Mouse (Mus musculus): Measurements from ENCODE around the gene Rbfox3. TPM values are rescaled to one million over a fixed set of nuclear protein-coding genes. Genes with fewer than 3 reads are reported as not detected.

The Rbfox3 gene
- polyA plus RNA-seq, 1 experiment from 2014 or later = 55.2 TPM

DNA sequence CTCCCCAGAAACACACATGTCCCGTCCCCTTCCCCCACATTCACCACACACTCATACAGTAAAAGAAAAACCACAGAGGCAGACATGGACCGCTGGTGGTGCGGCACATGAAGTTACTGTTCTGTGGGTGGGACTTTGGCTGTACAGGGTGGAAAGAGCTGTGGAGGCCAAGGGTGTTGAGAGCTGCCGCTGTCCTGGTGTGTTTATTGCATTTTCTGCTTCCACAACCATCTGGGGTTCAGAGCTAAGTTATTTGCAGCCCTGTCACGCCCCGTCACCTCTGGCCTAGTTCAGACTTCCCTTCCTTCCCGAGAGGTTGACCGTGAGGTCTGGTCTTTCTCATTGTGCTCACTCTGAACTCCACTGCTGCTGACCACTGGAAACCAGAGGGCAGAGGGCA, 452.3 kb downstream of the Rbfox3 start:
- Histone ChIP-seq H3K27me3 (0 out of 2 replicates have a peak, but pooled peaks cover 2% of the 10 kb centered on the region), H3K4me1 (replicated peaks) (peaks cover 8% of the 10 kb centered on the region; the same call in 1 of the 2 replicates), H3K27ac (no peak overlapping the region), H3K9me3 (no peaks in the 10 kb centered on the region), H3K9ac (no peak overlapping the region), H3K4me2 (no peak overlapping the region), H3K36me3 (no peaks in the 10 kb centered on the region), H3K4me3 (no peak overlapping the region)
- WGBS = 63% methylated on average over 8 of the region's 8 CpGs
- no peak for ATAC-seq (ENCODE audit: low FRiP score)

GRCm38 (mm10) chr11:118456937-118457336, 454.5 kb downstream of the Rbfox3 start:
- H3K9ac ChIP-seq = no peak overlapping the region; the same call in 1 of the 2 replicates
- H3K4me3 ChIP-seq = no peak overlapping the region
- H3K4me2 ChIP-seq = no peak overlapping the region
- 0 out of 2 replicates have a peak, but pooled peaks cover 2% of the 10 kb centered on the region for H3K27me3 ChIP-seq
- no peaks in the 10 kb centered on the region for H3K36me3 ChIP-seq
- no peak overlapping the region for H3K27ac ChIP-seq
- H3K9me3 ChIP-seq = no peaks in the 10 kb centered on the region
- 81% methylated on average over 11 of the region's 11 CpGs for WGBS
- H3K4me1 ChIP-seq (replicated peaks) = peaks cover 3% of the 10 kb centered on the region; the same call in 1 of the 2 replicates
- ATAC-seq (ENCODE audit: low FRiP score) = no peak

DNA sequence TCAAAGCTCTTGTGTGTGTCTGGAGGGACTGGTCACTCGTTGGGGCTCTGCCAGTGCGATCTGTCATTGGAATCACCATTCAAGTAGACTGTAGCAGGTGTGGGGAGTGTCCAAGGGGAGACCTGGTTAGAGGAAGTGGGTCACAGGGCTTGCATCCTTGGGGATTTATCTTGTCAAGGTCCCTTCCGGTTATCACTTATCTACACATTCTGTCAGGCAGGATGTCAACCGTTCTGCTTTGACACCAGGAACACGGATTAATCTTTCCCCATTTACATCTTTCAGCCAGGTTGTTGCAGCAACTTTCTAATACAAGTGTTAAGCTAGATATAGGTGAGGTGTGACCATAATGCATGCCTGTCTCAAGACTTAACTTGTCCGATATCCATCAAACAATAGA, 455.6 kb downstream of the Rbfox3 start:
- H3K27ac ChIP-seq = no peak overlapping the region
- no peak overlapping the region for H3K9ac ChIP-seq
- no peak overlapping the region for H3K4me2 ChIP-seq
- 0 out of 2 replicates have a peak, but pooled peaks cover 2% of the 10 kb centered on the region for H3K27me3 ChIP-seq
- H3K4me3 ChIP-seq = no peak overlapping the region
- no peaks in the 10 kb centered on the region for H3K9me3 ChIP-seq
- no peaks in the 10 kb centered on the region for H3K36me3 ChIP-seq
- 85% methylated on average over 6 of the region's 6 CpGs for WGBS
- H3K4me1 ChIP-seq (replicated peaks) = peaks cover 3% of the 10 kb centered on the region; the same call in 1 of the 2 replicates
- ATAC-seq (ENCODE audit: low FRiP score) = no peak

DNA sequence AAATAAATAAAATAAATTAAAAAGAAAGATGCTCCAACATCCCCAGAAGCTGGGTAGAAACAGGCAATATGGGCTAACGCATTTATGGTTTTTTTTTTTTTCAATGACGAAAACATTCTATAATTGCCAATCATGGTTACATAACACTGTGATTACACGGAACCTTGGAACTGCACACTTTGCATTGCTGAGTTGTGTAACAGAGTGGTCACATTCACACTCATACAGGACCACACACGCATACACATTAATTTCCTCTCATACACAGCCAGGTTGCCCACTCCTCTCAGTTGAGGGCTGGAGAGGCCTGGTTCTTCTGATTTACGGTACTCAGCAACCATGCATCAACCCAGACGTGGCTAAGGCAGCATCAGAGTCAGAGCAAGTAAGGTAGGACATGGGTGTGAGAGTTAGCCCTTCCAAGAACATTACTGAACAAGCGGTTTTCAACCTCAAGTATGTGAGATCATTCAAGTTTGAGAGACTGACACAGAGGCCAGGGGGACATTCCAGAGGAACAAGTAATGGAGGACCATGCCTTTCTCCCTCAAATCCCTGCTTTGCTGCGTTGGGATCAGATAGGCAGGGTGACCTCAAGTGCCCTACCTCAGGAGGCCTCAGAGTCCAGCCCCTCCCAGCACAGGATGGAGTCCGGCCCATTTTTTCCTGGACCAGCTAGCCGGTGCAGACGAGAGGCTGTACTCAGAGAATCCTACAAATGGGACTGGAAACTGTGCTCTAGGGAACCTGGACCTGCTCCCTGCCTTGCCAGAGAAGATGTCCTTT, 457.3 kb downstream of the Rbfox3 start:
- H3K9me3 ChIP-seq = no peaks in the 10 kb centered on the region
- 73% methylated on average over 11 of the region's 11 CpGs for WGBS
- no peak overlapping the region for H3K4me3 ChIP-seq
- peaks cover 3% of the 10 kb centered on the region; the same call in 1 of the 2 replicates for H3K4me1 ChIP-seq (replicated peaks)
- no peak overlapping the region for H3K27ac ChIP-seq
- no peak overlapping the region for H3K9ac ChIP-seq
- no peak overlapping the region for H3K4me2 ChIP-seq
- no peak for ATAC-seq (ENCODE audit: low FRiP score)
- H3K36me3 ChIP-seq = no peaks in the 10 kb centered on the region
- H3K27me3 ChIP-seq = 0 out of 2 replicates have a peak, but pooled peaks cover 2% of the 10 kb centered on the region

DNA sequence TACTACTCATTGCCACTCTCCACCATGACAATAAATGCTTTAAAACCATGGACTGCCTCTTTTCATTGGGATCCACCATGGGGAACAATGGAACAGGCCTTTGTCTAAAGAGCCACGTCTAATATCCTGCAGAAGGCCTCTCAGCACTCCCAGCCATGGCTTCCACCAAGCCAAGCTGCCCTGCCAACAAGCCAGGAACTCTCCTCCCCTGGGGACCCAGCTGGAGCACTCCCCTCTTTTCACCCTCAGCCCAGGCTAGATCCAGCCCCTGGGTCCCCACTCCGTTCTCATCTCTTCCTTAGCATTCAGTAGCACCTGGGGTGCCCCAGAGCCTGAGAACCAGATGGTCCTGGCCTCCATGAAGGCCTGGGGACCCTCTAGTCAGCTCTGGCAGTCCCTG, 458.4 kb downstream of the Rbfox3 start:
- Histone ChIP-seq H3K4me2 (no peak overlapping the region), H3K9ac (no peak overlapping the region), H3K27me3 (0 out of 2 replicates have a peak, but pooled peaks cover 7% of the 10 kb centered on the region), H3K4me3 (no peak overlapping the region), H3K27ac (no peak overlapping the region), H3K4me1 (replicated peaks) (peaks cover 3% of the 10 kb centered on the region; the same call in 1 of the 2 replicates), H3K9me3 (no peaks in the 10 kb centered on the region), H3K36me3 (no peaks in the 10 kb centered on the region)
- no peak for ATAC-seq (ENCODE audit: low FRiP score)
- 73% methylated on average over 2 of the region's 2 CpGs for WGBS

DNA sequence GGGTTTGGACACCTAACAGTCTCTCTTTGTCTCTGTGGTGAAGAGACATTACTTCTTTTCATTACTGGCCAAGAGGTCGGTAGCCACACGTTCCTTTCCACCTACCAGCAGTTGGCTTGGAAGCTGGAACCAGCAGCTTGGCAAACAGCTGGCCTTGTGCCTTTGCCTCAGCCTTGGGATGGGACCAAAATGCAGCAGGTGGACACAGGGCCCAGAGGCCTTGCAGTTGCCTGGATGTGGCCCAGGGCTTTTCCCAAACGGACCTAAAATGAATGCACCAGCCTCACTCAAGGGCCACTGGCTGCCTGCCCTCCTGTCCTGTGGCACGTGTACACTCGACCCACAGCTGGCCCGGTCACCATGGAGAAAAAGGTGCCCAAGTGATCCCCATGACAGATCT, 460.2 kb downstream of the Rbfox3 start:
- H3K4me3 ChIP-seq = no peak overlapping the region
- no peak for ATAC-seq (ENCODE audit: low FRiP score)
- no peak overlapping the region for H3K27ac ChIP-seq
- no peaks in the 10 kb centered on the region for H3K9me3 ChIP-seq
- no peak overlapping the region for H3K9ac ChIP-seq
- H3K27me3 ChIP-seq = 0 out of 2 replicates have a peak, but pooled peaks cover 5% of the 10 kb centered on the region
- H3K4me1 ChIP-seq (replicated peaks) = peaks cover 3% of the 10 kb centered on the region; the same call in 1 of the 2 replicates
- no peak overlapping the region for H3K4me2 ChIP-seq
- 82% methylated on average over 6 of the region's 6 CpGs for whole genome bisulfite sequencing
- H3K36me3 ChIP-seq = no peaks in the 10 kb centered on the region

DNA sequence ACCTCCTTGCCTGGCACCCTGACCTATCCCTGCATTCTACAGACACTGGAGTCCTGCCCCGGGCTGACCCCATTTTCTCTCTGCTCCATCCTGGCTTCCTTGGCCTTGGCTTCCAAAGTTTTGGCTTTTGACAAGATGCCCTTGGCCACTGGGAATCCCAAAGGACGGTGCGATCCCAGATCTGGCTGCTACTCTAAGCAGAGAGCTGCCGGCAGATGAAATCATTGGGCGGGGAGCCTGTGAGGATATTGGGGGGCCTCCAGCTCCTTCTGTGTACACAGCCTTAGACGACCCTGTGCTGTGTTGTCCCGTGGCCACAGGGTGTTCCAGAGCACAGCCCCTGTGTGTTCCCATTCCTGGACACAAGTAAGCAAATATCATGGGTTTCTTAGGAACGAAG, 463.0 kb downstream of the Rbfox3 start:
- no peaks in the 10 kb centered on the region for H3K36me3 ChIP-seq
- no peak overlapping the region for H3K27ac ChIP-seq
- no peak for ATAC-seq (ENCODE audit: low FRiP score)
- H3K9ac ChIP-seq = no peak overlapping the region
- WGBS = 87% methylated on average over 8 of the region's 8 CpGs
- H3K27me3 ChIP-seq = peaks cover 20% of the 10 kb centered on the region
- H3K4me3 ChIP-seq = no peak overlapping the region
- H3K9me3 ChIP-seq = no peaks in the 10 kb centered on the region
- no peak overlapping the region for H3K4me2 ChIP-seq
- no peaks in the 10 kb centered on the region for H3K4me1 ChIP-seq (replicated peaks)

DNA sequence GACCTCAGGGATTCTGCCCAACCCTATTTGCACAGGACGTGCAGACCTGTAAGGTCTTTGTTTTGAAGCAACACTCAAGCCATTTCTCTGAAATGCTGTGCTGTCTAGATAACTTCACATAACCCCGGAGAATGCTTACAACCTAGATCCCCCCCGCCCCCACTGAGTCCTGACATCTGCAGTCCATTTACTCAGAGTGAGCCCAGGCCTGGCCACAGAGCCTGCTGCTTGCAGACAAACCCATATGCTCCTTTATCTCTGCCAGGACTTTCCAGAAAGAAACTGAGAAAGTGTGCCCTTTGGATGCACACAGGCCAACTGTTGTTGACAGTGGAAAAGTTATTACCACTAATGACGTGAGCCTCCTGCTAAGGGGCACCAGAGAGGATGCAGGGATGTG, 464.1 kb downstream of the Rbfox3 start:
- no peaks in the 10 kb centered on the region; the same call in 1 of the 2 replicates for H3K4me1 ChIP-seq (replicated peaks)
- no peak overlapping the region for H3K27ac ChIP-seq
- peaks cover 20% of the 10 kb centered on the region for H3K27me3 ChIP-seq
- H3K36me3 ChIP-seq = no peaks in the 10 kb centered on the region
- no peak for ATAC-seq (ENCODE audit: low FRiP score)
- 67% methylated on average over 4 of the region's 4 CpGs for WGBS
- no peak overlapping the region for H3K4me2 ChIP-seq
- H3K4me3 ChIP-seq = no peak overlapping the region
- H3K9me3 ChIP-seq = no peaks in the 10 kb centered on the region
- no peak overlapping the region; the same call in 1 of the 2 replicates for H3K9ac ChIP-seq

GRCm38 (mm10) chr11:118445843-118446242, 465.6 kb downstream of the Rbfox3 start:
- peaks cover 4% of the 10 kb centered on the region for H3K4me1 ChIP-seq (replicated peaks)
- no peak overlapping the region for H3K4me3 ChIP-seq
- WGBS = 18% methylated on average over 3 of the region's 3 CpGs

DNA sequence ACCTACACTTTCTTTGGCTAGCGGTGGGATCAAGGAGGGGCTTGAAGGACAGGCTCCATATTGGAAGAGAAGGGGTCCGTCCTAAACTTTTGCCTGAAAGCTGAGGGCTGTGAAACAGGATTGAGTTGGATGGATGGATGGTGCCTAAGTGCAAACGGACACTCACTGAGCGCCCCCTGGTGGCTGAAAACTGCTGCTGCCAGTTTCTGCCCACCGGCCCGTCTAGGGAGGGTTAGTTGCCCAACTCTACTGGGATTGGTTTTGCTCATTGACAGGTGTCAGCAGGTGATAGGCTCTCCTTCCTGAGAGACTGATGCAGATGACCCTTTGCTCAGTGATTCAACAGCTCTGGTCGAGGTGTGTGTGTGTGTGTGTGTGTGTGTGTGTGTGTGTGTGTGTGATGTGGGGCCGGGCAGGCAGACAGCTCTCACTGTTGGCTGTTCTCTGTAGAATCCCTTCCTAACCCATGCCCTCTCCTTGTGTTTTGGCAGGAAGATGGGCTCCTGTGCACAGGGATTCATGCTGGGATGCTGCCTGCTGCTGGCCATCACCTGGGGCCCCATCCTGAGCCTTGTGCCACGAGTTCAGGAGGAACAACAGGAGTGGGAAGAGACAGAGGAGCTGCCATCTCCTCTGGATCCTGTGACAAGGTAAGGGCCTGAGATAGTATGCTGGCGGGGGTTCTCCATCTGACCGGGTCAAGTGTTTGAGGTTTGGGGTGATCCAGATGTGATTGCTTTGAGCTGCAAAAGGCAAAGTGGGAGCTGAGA, 468.0 kb downstream of the Rbfox3 start:
- no peaks in the 10 kb centered on the region for H3K36me3 ChIP-seq
- H3K27me3 ChIP-seq = peaks cover 19% of the 10 kb centered on the region
- H3K9me3 ChIP-seq = no peaks in the 10 kb centered on the region
- WGBS = 33% methylated on average over 11 of the region's 11 CpGs
- H3K27ac ChIP-seq = no peak overlapping the region
- no peak overlapping the region for H3K9ac ChIP-seq
- H3K4me2 ChIP-seq = no peak overlapping the region
- ATAC-seq (ENCODE audit: low FRiP score) = no peak
- H3K4me3 ChIP-seq = no peak overlapping the region
- peaks cover 24% of the 10 kb centered on the region for H3K4me1 ChIP-seq (replicated peaks)

More at GRCm38 (mm10) chr11:118445843-118446242, 465.6 kb downstream of the Rbfox3 start:
- Histone ChIP-seq H3K27ac (no peak overlapping the region), H3K9ac (no peak overlapping the region), H3K27me3 (peaks cover 20% of the 10 kb centered on the region), H3K36me3 (no peaks in the 10 kb centered on the region), H3K4me2 (no peak overlapping the region), H3K9me3 (no peaks in the 10 kb centered on the region)
- ATAC-seq (ENCODE audit: low FRiP score) = peak; percentile 26; the same call in 1 of the 2 replicates

DNA sequence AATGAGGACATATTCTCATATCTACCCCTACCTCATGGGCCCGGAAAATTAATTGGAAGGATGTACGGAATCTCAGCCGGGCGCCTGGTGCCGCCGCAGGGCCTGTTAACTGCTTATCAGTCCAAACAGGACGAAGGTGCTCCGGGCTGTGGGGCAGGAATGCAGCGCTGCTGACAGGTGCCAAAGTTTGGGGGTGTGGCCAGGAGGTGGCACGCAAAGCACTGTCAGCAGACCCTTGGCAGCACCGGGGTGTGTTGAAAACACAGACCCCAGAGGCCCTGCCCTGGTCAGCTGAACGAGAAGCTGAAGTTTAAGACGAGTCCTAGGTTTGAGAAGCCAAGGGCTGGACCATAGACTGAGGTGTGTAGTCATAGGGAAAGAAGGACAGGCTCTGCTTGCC, 468.7 kb downstream of the Rbfox3 start:
- Histone ChIP-seq H3K36me3 (no peaks in the 10 kb centered on the region), H3K4me2 (no peak overlapping the region), H3K27ac (no peak overlapping the region), H3K9ac (no peak overlapping the region), H3K4me1 (replicated peaks) (peaks cover 31% of the 10 kb centered on the region), H3K9me3 (no peaks in the 10 kb centered on the region), H3K27me3 (peaks cover 15% of the 10 kb centered on the region), H3K4me3 (no peak overlapping the region)
- WGBS = 67% methylated on average over 13 of the region's 13 CpGs
- ATAC-seq (ENCODE audit: low FRiP score) = 0 out of 2 replicates have a peak, but pooled peaks have one; percentile 38
